Mouse (Mus musculus) heart, postnatal 36 days (tissue): Measurements from ENCODE around the gene Prr7. TPM values are rescaled to one million over a fixed set of nuclear protein-coding genes. Genes with fewer than 3 reads are reported as not detected.

Source experiments
- DNase-seq, 2 experiments: peaks; one replicate each; pipeline ENCODE4 v3.0.0; 2021 to 2022
- intact Hi-C: fragments of 180-260 bp; cut with DNase I; formaldehyde crosslinking; loops from one replicate; pipeline ENCODE4 v1.15.1; 2025
- microRNA-seq, 2 experiments: library from miRNA; unstranded; fragments of <30 nt; microRNA quantifications; one replicate each; pipeline ENCODE4 v1.2.0; 2021; ENCODE audit warnings: borderline number of aligned reads in 2 of 2
- total RNA-seq, 2 experiments: library from RNA; stranded (reverse); gene quantifications; 2 replicates each; pipeline ENCODE4 v1.2.3; 2021

Prr7 gene
- total RNA-seq, 2 experiments from 2014 or later: 0.58 to 0.70 TPM

GRCm38 (mm10) chr13:55502405-55502804 is 38.3 kb downstream of the Prr7 start:
- no peak for DNase-seq
- intact Hi-C loops: no loop called here

DNA sequence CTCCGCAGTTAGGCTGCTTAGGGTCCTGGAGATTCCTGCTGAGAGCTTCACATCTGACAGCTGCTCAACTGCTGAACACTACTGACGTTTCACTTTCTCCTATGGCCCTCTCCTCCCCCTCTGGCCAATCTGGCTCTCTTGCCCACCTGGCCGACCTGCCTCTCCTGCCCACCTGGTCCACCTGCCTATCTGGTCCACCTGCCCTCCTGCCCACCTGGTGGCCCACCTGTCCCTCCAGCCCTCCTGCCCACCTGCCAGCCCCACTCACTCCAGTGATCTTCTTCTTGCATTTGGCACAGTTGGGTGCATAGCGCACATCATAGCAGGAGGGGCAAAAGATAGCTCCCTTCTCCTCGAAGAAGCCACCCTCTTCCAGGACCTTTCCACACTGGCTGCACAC is 40.3 kb downstream of the Prr7 start:
- DNase-seq: no peak
- intact Hi-C loops: no loop called here

DNA sequence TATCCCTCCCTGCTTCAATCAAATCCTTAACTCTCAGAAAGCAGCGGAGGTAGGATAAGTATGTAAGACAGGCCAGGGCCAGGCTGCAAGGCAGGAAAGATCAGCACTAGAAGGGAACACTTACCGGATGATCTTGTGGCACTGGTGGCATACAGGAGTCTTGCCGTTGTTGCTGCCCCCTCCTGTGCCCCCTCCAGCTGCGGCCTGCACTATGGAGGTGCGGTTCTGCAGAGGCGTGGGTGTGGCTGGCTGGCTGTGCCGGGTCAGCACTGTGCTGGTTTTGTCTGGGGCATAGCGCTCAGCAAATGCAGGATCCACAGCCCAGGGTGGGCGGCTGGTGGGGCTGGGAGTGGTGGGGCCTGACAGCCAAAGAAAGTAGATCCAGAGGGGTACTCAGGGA is 41.7 kb downstream of the Prr7 start:
- intact Hi-C loops: no loop called here
- DNase-seq: no peak

GRCm38 (mm10) chr13:55506697-55507096 is 42.6 kb downstream of the Prr7 start:
- intact Hi-C loops: no loop called here

GRCm38 (mm10) chr13:55507877-55508276 is 43.8 kb downstream of the Prr7 start:
- intact Hi-C loops: loop anchor here (2.0 kb wide), 1 partner anchor 19 kb away; the partner anchor contains the start of gene Dbn1

More at GRCm38 (mm10) chr13:55506697-55507096, 42.6 kb downstream of the Prr7 start:
- no peak for DNase-seq

GRCm38 (mm10) chr13:55508531-55508930 is 44.5 kb downstream of the Prr7 start:
- no peak for DNase-seq
- intact Hi-C loops: loop anchor here (2.0 kb wide), 1 partner anchor 20 kb away; the partner anchor contains the start of gene Dbn1

More at GRCm38 (mm10) chr13:55507877-55508276, 43.8 kb downstream of the Prr7 start:
- no peak for DNase-seq

DNA sequence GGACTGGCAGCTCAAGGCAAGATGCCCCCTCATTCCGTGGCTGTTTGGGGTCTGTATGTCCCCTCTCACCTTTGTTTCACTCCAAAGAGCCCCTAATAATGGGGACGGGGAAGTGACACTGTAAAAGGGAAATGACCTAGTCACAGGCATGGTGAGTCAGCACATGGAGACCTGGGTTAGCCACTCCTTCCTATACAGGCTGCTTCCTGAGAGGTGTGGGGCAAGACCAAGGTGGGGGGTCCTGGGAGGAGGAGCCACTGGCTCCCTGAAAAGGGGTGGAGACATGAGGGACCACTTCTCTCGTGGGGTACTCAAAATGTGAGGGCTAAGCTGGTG is 46.2 kb downstream of the Prr7 start:
- DNase-seq: no peak
- intact Hi-C loops: no loop called here

- peak; percentile 83 to 90 for DNase-seq
- intact Hi-C loops: no loop called here
Observed at GRCm38 (mm10) chr13:55510668-55511491, 46.8 kb downstream of the Prr7 start.

- intact Hi-C loops: no loop called here
- DNase-seq: no peak
Observed at GRCm38 (mm10) chr13:55511492-55511861, 47.4 kb downstream of the Prr7 start.

GRCm38 (mm10) chr13:55512379-55513031 is 48.4 kb downstream of the Prr7 start:
- intact Hi-C loops: loop anchor here (2.0 kb wide), 1 partner anchor 40 kb away; no protein-coding TSS in a partner anchor
- peak; percentile 53 to 68 for DNase-seq

GRCm38 (mm10) chr13:55513111-55513748 is 49.2 kb downstream of the Prr7 start, which contains the start of gene Pdlim7:
Pdlim7 (minus strand) TSS chr13:55513676.
- intact Hi-C loops: loop anchor here (2.0 kb wide), 1 partner anchor 40 kb away; no protein-coding TSS in a partner anchor
- peak; percentile 96 to 98 for DNase-seq

GRCm38 (mm10) chr13:55513828-55514227 is 49.8 kb downstream of the Prr7 start:
- DNase-seq: no peak
- intact Hi-C loops: loop anchor here (2.0 kb wide), 2 partner anchors 41 to 65 kb away; no protein-coding TSS in a partner anchor

DNA sequence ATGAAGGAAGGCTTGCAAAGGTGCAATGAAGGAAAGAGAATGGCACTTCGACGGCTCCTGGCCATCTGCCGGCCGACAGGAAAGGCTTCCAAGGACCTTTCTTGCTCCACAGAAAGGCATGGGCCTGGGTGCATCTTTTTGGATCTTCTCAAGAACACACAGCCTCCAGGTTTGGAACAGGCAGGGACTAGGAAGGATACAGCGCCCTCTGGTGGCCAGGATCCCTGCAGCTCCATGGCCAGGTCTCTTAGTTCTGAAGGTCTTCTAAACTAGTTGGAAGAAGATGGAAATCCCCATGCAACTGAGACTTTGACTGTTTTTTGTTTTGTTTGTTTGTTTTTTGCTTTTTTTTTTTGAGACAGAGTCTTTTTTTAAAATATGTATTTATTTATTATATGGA is 52.9 kb downstream of the Prr7 start:
- intact Hi-C loops: loop anchor here (1.0 kb wide), 2 partner anchors 99 to 112 kb away; no protein-coding TSS in a partner anchor
- peak; percentile 90 to 94 for DNase-seq

DNA sequence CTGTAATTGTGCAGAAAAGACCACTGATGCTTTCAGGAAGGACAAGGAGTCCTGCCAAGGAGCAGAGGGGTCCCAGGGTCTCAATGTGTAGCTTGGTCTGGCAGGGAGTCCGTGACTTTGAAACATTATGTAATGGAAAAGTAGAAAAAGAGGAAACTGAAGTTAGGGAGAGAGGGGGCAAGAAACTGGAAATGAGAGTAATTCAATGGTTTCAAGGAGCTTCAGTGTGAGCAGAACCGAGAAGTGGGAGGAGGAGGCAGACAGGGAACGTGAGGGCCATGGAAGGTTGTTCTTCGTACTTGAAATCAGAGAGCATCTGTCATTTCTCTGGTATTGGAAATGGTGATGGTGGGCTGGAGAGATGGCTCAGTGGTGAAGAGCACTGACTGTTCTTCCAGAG is 55.5 kb downstream of the Prr7 start:
- intact Hi-C loops: no loop called here
- DNase-seq: no peak

DNA sequence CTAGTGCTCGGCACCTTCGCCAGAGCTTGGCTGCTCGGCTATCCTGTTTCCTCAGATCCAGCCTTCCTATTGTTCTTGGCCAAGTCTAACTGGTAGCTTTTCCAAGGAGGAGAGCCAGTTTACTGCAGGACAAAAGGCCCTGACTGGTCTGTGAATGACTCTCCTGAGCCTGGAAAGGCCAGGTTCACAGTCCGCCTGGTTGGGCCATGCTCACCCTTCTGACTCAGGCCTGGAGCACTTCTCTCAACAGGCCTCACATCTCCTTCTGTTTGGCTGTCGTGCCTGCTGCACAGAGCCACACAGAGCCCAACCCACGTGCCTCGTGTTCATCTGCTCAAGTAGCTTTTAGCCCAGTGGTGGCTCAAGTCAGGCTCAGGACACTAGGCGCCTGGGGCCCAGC is 58.7 kb downstream of the Prr7 start:
- intact Hi-C loops: no loop called here
- DNase-seq: peak; percentile 23 to 28

Small RNA genes lying within 50 kb of the gene (microRNA-seq; reads per million reads assigned to microRNA genes)
- 1.4 to 3.4 reads per million in 2 experiments for gene Mir6943
- gene Mir6944: 1.3 to 4.3 reads per million in 2 experiments
- 2.0 to 5.1 reads per million in 2 experiments for gene Mir6945

Other genes with a start within 250 kb of the Prr7 start
- 10 to 100 TPM; 46.7 to 52.5 TPM for gene Prelid1, start 143.8 kb upstream of the Prr7 start, total RNA-seq
- gene Rab24, start 142.3 kb upstream of the Prr7 start, total RNA-seq: 10 to 100 TPM; 39.2 to 40.5 TPM
- gene Mxd3, start 134.4 kb upstream of the Prr7 start, total RNA-seq: under 1 TPM; 0.33 to 0.53 TPM
- gene Lman2, start 101.5 kb upstream of the Prr7 start, total RNA-seq: 10 to 100 TPM; 47.7 to 48.1 TPM
- gene Rgs14, start 94.5 kb upstream of the Prr7 start, total RNA-seq: 1 to 10 TPM in 1 of 2 experiments, under 1 TPM in 1; 0.47 to 1.0 TPM
- gene Slc34a1, start 66.1 kb upstream of the Prr7 start, total RNA-seq: not detected
- not detected for gene Pfn3, start 49.0 kb upstream of the Prr7 start, total RNA-seq
- not detected for gene F12, start 37.5 kb upstream of the Prr7 start, total RNA-seq
- gene Grk6, start 19.2 kb upstream of the Prr7 start, total RNA-seq: 10 to 100 TPM; 17.6 to 18.1 TPM
- gene Dbn1, start 23.8 kb downstream of the Prr7 start, total RNA-seq: 1 to 10 TPM; 9.4 to 9.6 TPM
- gene Pdlim7, start 49.4 kb downstream of the Prr7 start, total RNA-seq: 10 to 100 TPM; 49.3 to 49.9 TPM
- gene Dok3, start 65.0 kb downstream of the Prr7 start, total RNA-seq: 1 to 10 TPM; 2.2 to 2.7 TPM
- gene Ddx41, start 72.4 kb downstream of the Prr7 start, total RNA-seq: 10 to 100 TPM; 14.4 to 14.7 TPM
- gene Fam193b, start 106.9 kb downstream of the Prr7 start, total RNA-seq: 10 to 100 TPM; 13.7 to 18.1 TPM
- gene Tmed9, start 109.5 kb downstream of the Prr7 start, total RNA-seq: 10 to 100 TPM; 85.3 to 86.2 TPM
- 1 to 10 TPM; 9.0 to 9.7 TPM for gene B4galt7, start 135.6 kb downstream of the Prr7 start, total RNA-seq
- gene Caml, start 158.7 kb downstream of the Prr7 start, total RNA-seq: 10 to 100 TPM; 12.5 TPM
- gene Ddx46, start 170.8 kb downstream of the Prr7 start, total RNA-seq: 10 to 100 TPM; 21.4 to 23.2 TPM
- 10 to 100 TPM; 39.6 to 45.0 TPM for gene B230219D22Rik, start 228.9 kb downstream of the Prr7 start, total RNA-seq